Mouse (Mus musculus) stomach, postnatal 0 days (tissue): ENCODE results near the gene Pgs1.

ENCODE experiments used
- CTCF ChIP-seq: IDR thresholded peaks from 2 replicates; pipeline ENCODE4 v1.5.1; 2016; ENCODE audit warnings: antibody characterized with exemption, low read depth, mild to moderate bottlenecking, moderate library complexity
- EP300 ChIP-seq: optimal IDR thresholded peaks from 2 replicates; pipeline ENCODE3; 2016; ENCODE audit warnings: antibody characterized with exemption

GRCm38 (mm10) chr11:117963091-117963793 is 22.9 kb upstream of the Pgs1 start:
- TF ChIP-seq CTCF (peak; percentile 40), EP300 (no peak)
